Mouse (Mus musculus): ENCODE data around the gene Rtn1. TPM values are rescaled to one million over a fixed set of nuclear protein-coding genes. Genes with fewer than 3 reads are reported as not detected.

Rtn1 gene
- polyA plus RNA-seq, 1 experiment = 1,289 TPM

GRCm38 (mm10) chr12:72178322-72178721, 230.5 kb downstream of the Rtn1 start:
- Histone ChIP-seq H3K4me3 (ENCODE audit: insufficient read depth, low read length) (no peak overlapping the region), H3K27ac (ENCODE audit: insufficient read depth, low read length) (no peak overlapping the region), H3K4me1 (ENCODE audit: control insufficient read depth, insufficient read depth, low read length) (no peaks in the 10 kb centered on the region; the same call in 1 of the 2 replicates)
- TF ChIP-seq CTCF (IDR thresholded peaks at IDR 0.05; ENCODE audit: extremely low read depth, insufficient read depth, low read length) (no peak), POLR2A (IDR thresholded peaks at IDR 0.05; ENCODE audit: extremely low read depth, insufficient read depth, low read length) (no peak)

Other genes starting within 250 kb of the Rtn1 start
- not detected in 2 replicates for gene Ccdc175, start 224.0 kb downstream of the Rtn1 start, polyA plus RNA-seq (2012; rRNA removed)
- gene Lrrc9, start 32.8 kb upstream of the Rtn1 start, polyA plus RNA-seq (2012; rRNA removed) = 0.62 and 0.79 TPM in 2 replicates
- gene Pcnx4, start 127.3 kb upstream of the Rtn1 start, polyA plus RNA-seq (2012; rRNA removed) = 18.0 and 18.4 TPM in 2 replicates
- gene Gm4756, start 240.6 kb upstream of the Rtn1 start, polyA plus RNA-seq (2012; rRNA removed) = not detected in 2 replicates